Mouse (Mus musculus): ENCODE measurements around the gene Ube2cbp. TPM values are rescaled to one million over a fixed set of nuclear protein-coding genes. Genes with fewer than 3 reads are reported as not detected.

Ube2cbp gene
- polyA plus RNA-seq, 1 experiment from 2014 or later, result 7.6 TPM

Other genes with a start within 250 kb of the Ube2cbp start
- gene Dop1a, start 2.2 kb upstream of the Ube2cbp start, polyA plus RNA-seq (2014; fragmentation: Nextera tagmentation; extraction: Ambion mirVana), result 28.6 and 45.4 TPM in 2 replicates
- gene Pgm3, start 106.9 kb upstream of the Ube2cbp start, polyA plus RNA-seq (2014; fragmentation: Nextera tagmentation; extraction: Ambion mirVana), result 38.2 and 42.0 TPM in 2 replicates
- 9.0 and 9.4 TPM in 2 replicates for gene Rwdd2a, start 107.0 kb upstream of the Ube2cbp start, polyA plus RNA-seq (2014; fragmentation: Nextera tagmentation; extraction: Ambion mirVana)
- 13.8 and 19.1 TPM in 2 replicates for gene Me1, start 231.0 kb upstream of the Ube2cbp start, polyA plus RNA-seq (2014; fragmentation: Nextera tagmentation; extraction: Ambion mirVana)